Mouse (Mus musculus) hindbrain, embryonic 15.5 days (tissue): ENCODE measurements around the gene Sppl2b. TPM values are rescaled to one million over a fixed set of nuclear protein-coding genes. Genes with fewer than 3 reads are reported as not detected.
"Not testable (repeated sequence)": the region's sequence is repeated elsewhere in the genome, so short reads cannot be mapped to it uniquely, and the experiment has no call there.

Source experiments
- ATAC-seq: fragments of 200-750 bp; cut with Nextera tagmentation; 2 replicates; pipeline ENCODE4 v1.8.0; 2017; ENCODE audit warnings: low read depth, moderate number of reproducible peaks, moderate TSS enrichment; ENCODE audit not compliant: low FRiP score
- H3K27ac ChIP-seq: fragments of 300-500 bp; sonication (generic); replicated peaks from 2 replicates; pipeline ENCODE4 v1.5.1; 2015; ENCODE audit warnings: mild to moderate bottlenecking, inconsistent platforms
- H3K27me3 ChIP-seq: fragments of 300-500 bp; sonication (generic); 2 replicates; pipeline ENCODE4 v1.6.1; 2015; ENCODE audit warnings: control low read depth, inconsistent platforms
- H3K36me3 ChIP-seq: fragments of 300-500 bp; sonication (generic); 2 replicates; pipeline ENCODE4 v1.6.1; 2015; ENCODE audit warnings: control low read depth, inconsistent platforms
- H3K4me1 ChIP-seq: fragments of 300-500 bp; sonication (generic); replicated peaks from 2 replicates; pipeline ENCODE4 v1.6.1; 2015; ENCODE audit warnings: control low read depth, inconsistent platforms
- H3K4me2 ChIP-seq: fragments of 300-500 bp; sonication (generic); 2 replicates; pipeline ENCODE4 v1.6.1; 2015; ENCODE audit warnings: moderate library complexity, mild to moderate bottlenecking, inconsistent platforms
- H3K4me3 ChIP-seq: fragments of 300-500 bp; sonication (generic); 2 replicates; pipeline ENCODE4 v1.5.1; 2015; ENCODE audit warnings: mild to moderate bottlenecking, inconsistent platforms
- H3K9ac ChIP-seq: fragments of 300-500 bp; sonication (generic); 2 replicates; pipeline ENCODE4 v1.6.1; 2015; ENCODE audit warnings: inconsistent platforms
- H3K9me3 ChIP-seq: fragments of 300-500 bp; sonication (generic); 2 replicates; pipeline ENCODE4 v1.6.1; 2016; ENCODE audit warnings: control low read depth, inconsistent platforms
- WGBS: fragments of 180-500 bp; shearing (Covaris S2); methylation state at CpG from one replicate; pipeline ENCODE4 v1.1.7; 2015; 5-methylcytosine and 5-hydroxymethylcytosine counted together
- polyA plus RNA-seq: library from polyadenylated mRNA; unstranded; fragments of >200 nt; fragmentation: Nextera tagmentation; extraction: Ambion mirVana; gene quantifications from 2 replicates; pipeline ENCODE4 v1.2.1, GENCODE M21; 2015

Sppl2b gene
- polyA plus RNA-seq, 1 experiment from 2014 or later, result 87.4 TPM

DNA sequence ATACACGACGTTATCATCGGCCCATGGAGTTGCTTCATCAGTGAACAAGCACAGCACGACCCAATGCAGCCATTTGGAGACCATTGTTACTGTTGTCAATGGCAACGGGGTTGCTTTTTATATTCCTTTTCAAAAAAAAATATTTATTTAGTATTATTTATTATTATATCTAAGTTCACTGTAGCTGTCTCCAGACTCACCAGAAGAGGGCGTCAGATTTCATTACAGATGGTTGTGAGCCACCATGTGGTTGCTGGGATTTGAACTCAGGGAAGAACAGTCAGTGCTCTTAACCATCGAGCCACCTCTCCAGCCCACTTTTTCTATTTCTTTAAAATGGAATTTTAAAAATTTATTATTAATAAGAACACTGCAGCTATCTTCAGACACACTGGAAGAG is 40.3 kb upstream of the Sppl2b start:
- ATAC-seq, result no peak
- WGBS, result 59% methylated on average over 7 of the region's 7 CpGs
- Histone ChIP-seq H3K36me3 (no peaks in the 10 kb centered on the region), H3K4me3 (no peak overlapping the region), H3K4me2 (no peak overlapping the region), H3K9ac (no peak overlapping the region), H3K27ac (no peak overlapping the region), H3K9me3 (no peaks in the 10 kb centered on the region), H3K27me3 (peaks cover 13% of the 10 kb centered on the region), H3K4me1 (peaks cover 6% of the 10 kb centered on the region; the same call in 1 of the 2 replicates)

DNA sequence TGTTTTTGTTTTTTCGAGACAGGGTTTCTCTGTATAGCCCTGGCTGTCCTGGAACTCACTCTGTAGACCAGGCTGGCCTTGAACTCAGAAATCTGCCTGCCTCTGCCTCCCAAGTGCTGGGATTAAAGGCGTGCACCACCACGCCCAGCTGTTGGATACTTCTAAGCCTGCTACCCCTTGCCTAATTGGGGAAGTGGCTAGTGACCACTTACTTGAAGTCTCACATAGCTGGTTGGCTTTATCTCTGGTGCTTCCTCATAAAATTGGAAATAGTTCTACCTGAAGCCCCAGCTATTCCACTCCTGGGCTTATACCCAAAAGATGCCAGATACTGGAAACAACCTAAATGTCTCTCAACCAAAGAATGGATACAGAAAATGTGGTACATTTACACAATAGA is 38.8 kb upstream of the Sppl2b start:
- H3K27me3 ChIP-seq, H3K36me3 ChIP-seq, ATAC-seq, H3K9ac ChIP-seq, H3K27ac ChIP-seq, H3K4me2 ChIP-seq, H3K4me3 ChIP-seq, H3K4me1 ChIP-seq, H3K9me3 ChIP-seq: not testable (repeated sequence)
- 87% methylated on average over 3 of the region's 3 CpGs for WGBS

DNA sequence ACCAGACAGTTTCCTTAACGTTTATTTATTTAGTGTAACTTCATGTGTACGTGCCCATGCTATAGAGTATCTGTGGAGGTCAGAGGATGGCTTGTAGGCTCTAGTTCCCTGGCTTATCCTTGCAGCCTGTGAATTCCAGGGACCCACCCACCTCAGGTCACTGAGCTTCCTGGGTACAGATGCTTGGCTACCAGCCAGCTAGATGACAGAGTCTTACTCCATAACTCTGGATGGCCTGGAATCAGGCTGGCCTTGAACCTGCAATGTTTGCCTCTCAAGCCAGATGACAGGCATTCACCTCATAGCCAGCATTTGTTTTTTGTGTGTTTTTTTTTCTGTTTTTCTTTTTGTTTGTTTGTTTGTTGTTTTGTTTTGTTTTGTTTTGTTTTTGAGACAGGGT is 37.9 kb upstream of the Sppl2b start:
- no peaks in the 10 kb centered on the region for H3K4me1 ChIP-seq

DNA sequence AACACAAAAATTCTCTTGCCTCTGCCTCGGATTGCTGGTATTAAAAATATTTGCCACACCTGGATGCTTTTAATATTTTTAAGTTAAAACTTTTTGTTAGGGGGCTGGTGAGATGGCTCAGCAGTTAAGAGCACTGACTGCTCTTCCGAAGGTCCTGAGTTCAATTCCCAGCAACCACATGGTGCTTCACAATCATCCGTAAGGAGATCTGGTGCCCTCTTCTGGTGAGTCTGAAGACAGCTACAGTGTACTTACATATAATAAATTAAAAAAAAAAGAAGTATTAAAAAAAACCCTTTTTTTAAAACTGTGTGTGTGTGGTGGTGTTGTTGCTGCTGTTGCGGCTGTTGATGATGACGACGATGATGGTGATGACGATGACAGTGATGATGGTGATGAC is 37.1 kb upstream of the Sppl2b start:
- not testable (repeated sequence) for H3K9ac ChIP-seq, H3K27me3 ChIP-seq, H3K4me3 ChIP-seq, H3K4me1 ChIP-seq, H3K36me3 ChIP-seq, H3K4me2 ChIP-seq, H3K9me3 ChIP-seq, ATAC-seq, H3K27ac ChIP-seq
- WGBS, result 81% methylated on average over 7 of the region's 7 CpGs

More for the DNA sequence above, 37.9 kb upstream of the Sppl2b start:
- H3K4me2 ChIP-seq, result no peak overlapping the region
- no peaks in the 10 kb centered on the region for H3K27me3 ChIP-seq
- no peaks in the 10 kb centered on the region for H3K36me3 ChIP-seq
- no peak overlapping the region for H3K4me3 ChIP-seq
- WGBS, result 69% methylated on average over 2 of the region's 2 CpGs
- H3K9me3 ChIP-seq, result no peaks in the 10 kb centered on the region
- ATAC-seq, result no peak
- H3K9ac ChIP-seq, result no peak overlapping the region
- H3K27ac ChIP-seq, result no peak overlapping the region

DNA sequence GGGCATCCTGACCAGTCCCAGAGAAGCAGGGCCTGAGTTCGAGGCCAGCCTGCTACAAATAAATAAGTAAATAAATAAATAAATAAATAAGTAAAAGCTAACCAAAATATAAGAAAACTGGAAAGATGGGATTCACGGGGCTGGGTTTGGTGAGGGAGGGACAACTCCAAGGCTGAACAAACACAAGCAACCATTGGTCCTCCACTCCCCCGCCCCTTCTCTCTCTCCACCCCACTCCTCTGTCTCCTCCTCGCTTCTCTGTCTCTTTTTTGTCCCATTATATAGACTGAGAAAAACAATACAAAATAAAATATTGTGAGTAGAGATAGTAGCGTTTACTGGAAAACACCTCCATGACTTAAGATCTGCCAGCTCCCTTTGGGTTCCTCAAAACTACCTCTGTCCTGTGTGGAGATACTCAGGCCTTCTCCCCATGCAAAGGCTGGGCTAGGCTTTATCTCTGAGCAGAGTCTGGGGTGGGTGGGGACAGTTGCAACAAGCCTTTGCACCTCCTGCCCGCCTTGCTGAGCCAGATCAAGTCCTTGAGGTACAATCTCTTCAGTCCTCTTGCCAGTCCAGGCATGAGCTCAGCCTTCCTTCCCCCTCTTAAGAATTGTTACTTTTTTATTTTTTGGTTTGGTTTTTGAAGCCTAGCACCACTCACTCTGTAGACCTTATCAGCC is 36.3 kb upstream of the Sppl2b start:
- Histone ChIP-seq H3K4me2 (no peak overlapping the region), H3K4me3 (no peak overlapping the region), H3K9ac (no peak overlapping the region), H3K9me3 (no peaks in the 10 kb centered on the region), H3K4me1 (no peaks in the 10 kb centered on the region), H3K27me3 (no peaks in the 10 kb centered on the region), H3K27ac (no peak overlapping the region), H3K36me3 (no peaks in the 10 kb centered on the region)
- no peak for ATAC-seq
- 53% methylated on average over 6 of the region's 6 CpGs for WGBS

DNA sequence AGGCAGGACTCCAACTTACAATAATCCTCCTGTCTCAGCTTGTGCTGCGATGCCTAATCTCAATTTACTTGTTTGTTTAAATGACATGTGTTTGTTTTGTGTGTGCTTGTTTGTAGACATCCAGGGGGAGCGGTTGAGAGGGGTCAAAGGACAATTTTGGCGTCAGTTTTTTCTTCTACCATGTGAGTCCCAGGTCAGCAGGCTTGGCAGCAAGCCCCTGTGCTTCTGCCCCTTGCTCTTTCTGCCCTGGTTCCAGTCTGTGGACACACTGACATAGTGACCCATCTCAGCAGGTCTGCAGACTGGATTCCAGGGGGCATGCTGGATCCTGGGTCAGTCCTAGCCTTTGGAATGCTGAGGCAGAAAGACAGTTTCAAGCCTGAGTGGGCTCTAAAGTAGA is 35.7 kb upstream of the Sppl2b start:
- Histone ChIP-seq H3K27me3 (no peaks in the 10 kb centered on the region), H3K4me2 (no peak overlapping the region), H3K27ac (no peak overlapping the region), H3K9ac (no peak overlapping the region), H3K36me3 (no peaks in the 10 kb centered on the region), H3K4me1 (no peaks in the 10 kb centered on the region), H3K4me3 (no peak overlapping the region), H3K9me3 (no peaks in the 10 kb centered on the region)
- 57% methylated on average over 3 of the region's 3 CpGs for WGBS
- ATAC-seq, result no peak

DNA sequence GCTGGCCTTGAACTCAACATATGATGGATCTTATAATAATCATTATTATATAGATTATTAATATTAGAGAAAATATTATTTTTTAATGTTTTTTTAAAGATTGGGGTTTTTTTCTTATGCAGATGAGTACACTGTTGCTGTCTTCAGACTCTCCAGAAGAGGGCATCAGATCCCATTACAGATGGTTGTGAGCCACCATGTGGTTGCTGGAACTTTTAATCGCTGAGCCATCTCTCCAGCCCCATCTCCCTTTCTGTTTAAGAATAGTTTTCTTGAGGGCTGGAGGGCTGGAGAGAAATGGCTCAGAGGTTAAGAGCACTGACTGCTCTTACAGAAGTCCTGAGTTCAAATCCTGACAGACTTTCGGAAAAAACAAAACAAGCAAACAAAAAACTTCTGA is 33.1 kb upstream of the Sppl2b start:
- no peak overlapping the region for H3K4me3 ChIP-seq

DNA sequence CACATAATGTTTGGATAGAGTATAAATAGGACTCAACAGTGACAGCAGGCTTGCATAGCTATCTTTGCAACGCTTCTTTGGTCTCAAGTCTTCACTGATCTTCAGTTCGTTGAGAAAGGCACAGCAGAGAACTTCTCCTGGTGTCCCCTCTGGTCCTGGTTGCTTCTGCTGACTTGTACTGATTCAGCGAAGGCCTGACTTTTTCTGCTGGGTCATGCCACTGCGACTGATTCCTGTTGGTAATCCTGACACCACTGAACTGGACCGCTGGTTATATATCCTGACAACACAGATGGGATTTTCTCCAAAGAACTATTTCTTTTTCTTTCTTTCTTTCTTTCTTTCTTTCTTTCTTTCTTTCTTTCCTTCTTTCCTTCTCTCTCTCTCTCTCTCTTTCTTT is 32.5 kb upstream of the Sppl2b start:
- H3K4me2 ChIP-seq, result no peak overlapping the region
- no peak for ATAC-seq
- no peaks in the 10 kb centered on the region for H3K9me3 ChIP-seq
- no peaks in the 10 kb centered on the region for H3K27me3 ChIP-seq
- H3K36me3 ChIP-seq, result no peaks in the 10 kb centered on the region
- H3K4me1 ChIP-seq, result peaks cover 2% of the 10 kb centered on the region
- WGBS, result 91% methylated on average over 5 of the region's 5 CpGs
- H3K4me3 ChIP-seq, result no peak overlapping the region
- no peak overlapping the region for H3K27ac ChIP-seq
- H3K9ac ChIP-seq, result no peak overlapping the region

More for the DNA sequence above, 33.1 kb upstream of the Sppl2b start:
- 43% methylated on average over 2 of the region's 2 CpGs for WGBS
- H3K4me2 ChIP-seq, result no peak overlapping the region
- no peak overlapping the region for H3K27ac ChIP-seq
- H3K36me3 ChIP-seq, result no peaks in the 10 kb centered on the region
- H3K9me3 ChIP-seq, result no peaks in the 10 kb centered on the region
- H3K4me1 ChIP-seq, result no peaks in the 10 kb centered on the region; the same call in 1 of the 2 replicates
- H3K27me3 ChIP-seq, result no peaks in the 10 kb centered on the region
- no peak for ATAC-seq
- H3K9ac ChIP-seq, result no peak overlapping the region

DNA sequence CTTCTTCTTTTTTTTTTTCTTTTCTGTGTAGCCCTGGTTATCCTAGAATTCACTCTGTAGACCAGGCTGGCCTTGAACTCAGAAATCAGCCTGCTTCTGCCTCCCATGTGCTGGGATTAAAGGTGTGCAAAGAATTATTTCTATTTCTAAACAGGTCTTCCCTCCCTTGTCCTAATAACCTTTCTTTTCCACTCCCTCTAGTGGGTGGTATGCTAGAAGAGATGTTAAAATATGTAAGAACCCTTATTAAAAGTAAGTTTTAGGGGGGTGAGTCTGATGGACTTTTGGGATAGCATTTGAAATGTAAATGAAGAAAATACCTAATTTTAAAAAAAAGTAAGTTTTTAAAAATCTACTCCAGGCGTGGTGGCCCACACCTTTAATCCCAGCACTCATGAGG is 31.8 kb upstream of the Sppl2b start:
- WGBS, result 82% methylated on average over 1 of the region's 1 CpGs
- H3K9ac ChIP-seq, result no peak overlapping the region
- H3K36me3 ChIP-seq, result no peaks in the 10 kb centered on the region
- H3K9me3 ChIP-seq, result no peaks in the 10 kb centered on the region
- peaks cover 10% of the 10 kb centered on the region for H3K4me1 ChIP-seq
- ATAC-seq, result no peak
- H3K27me3 ChIP-seq, result no peaks in the 10 kb centered on the region
- no peak overlapping the region for H3K4me2 ChIP-seq
- no peak overlapping the region for H3K4me3 ChIP-seq
- H3K27ac ChIP-seq, result no peak overlapping the region

DNA sequence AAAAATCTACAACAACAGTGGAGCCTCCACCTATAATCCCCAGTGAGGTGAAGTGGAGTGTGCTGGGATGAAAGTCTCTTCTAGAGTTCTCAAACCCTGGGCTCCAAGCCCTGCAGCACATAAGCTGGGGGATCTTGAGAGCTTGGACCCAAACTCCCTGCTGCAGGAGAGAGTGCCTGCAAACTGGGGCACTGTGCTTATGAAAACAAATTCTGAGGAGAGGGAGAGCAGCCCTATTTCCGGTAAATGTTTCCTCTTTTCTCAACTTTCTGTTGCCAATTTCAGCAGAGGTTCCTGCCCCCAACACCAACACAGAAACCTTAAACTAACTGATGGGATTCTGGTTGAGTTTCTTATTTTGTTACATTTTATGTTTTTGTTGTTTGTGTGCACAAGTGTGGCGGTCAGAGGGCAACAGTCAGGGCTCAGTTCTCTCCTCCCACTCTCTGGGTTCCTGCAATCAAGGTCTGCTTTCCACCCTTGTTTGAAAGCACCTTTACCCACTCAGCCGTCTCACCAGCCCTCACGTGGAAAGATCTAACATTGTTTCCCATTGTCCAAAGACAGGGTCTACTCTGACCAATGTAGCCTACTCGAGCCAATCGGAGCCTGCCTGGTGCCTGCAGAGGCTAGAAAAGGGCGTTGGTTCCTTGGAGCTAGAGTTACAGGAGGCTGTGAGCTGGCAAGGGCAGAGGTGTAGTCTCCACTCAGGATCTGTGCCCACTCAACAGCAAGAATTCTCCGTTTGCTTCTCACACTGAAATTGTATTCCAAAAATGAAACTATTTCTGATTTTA is 31.0 kb upstream of the Sppl2b start:
- H3K4me1 ChIP-seq, result peaks cover 14% of the 10 kb centered on the region
- H3K4me3 ChIP-seq, result no peak overlapping the region
- 0 out of 2 replicates have a peak, but pooled peaks cover under 1% of the 10 kb centered on the region for H3K36me3 ChIP-seq
- H3K4me2 ChIP-seq, result no peak overlapping the region
- no peaks in the 10 kb centered on the region for H3K9me3 ChIP-seq
- 73% methylated on average over 8 of the region's 8 CpGs for WGBS
- no peak overlapping the region for H3K9ac ChIP-seq
- H3K27ac ChIP-seq, result no peak overlapping the region
- ATAC-seq, result no peak
- H3K27me3 ChIP-seq, result no peaks in the 10 kb centered on the region

DNA sequence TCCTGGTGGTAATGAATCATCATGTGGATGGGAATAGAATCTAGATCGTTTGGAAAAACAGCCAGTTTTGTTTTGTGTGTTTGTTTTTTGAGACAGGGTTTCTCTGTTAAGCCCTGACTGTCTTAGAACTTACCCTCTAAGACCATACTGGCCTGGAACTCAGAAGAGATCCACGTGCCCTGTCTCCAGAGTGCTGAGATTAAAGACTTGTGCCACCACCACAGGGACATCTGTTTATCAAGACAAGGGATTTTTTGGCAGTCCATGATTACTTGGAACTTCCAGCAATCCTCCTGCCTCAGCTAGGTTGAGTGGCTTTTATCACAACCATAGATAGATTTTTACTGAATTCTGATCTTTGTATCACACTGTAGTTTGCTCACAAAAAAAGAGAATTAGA is 30.2 kb upstream of the Sppl2b start:
- Histone ChIP-seq H3K4me1 (peaks cover 21% of the 10 kb centered on the region), H3K27me3 (no peaks in the 10 kb centered on the region), H3K4me2 (no peak overlapping the region), H3K27ac (no peak overlapping the region), H3K36me3 (peaks cover 8% of the 10 kb centered on the region), H3K9me3 (no peaks in the 10 kb centered on the region), H3K4me3 (no peak overlapping the region), H3K9ac (no peak overlapping the region)
- WGBS, result 81% methylated on average over 2 of the region's 2 CpGs
- no peak for ATAC-seq

DNA sequence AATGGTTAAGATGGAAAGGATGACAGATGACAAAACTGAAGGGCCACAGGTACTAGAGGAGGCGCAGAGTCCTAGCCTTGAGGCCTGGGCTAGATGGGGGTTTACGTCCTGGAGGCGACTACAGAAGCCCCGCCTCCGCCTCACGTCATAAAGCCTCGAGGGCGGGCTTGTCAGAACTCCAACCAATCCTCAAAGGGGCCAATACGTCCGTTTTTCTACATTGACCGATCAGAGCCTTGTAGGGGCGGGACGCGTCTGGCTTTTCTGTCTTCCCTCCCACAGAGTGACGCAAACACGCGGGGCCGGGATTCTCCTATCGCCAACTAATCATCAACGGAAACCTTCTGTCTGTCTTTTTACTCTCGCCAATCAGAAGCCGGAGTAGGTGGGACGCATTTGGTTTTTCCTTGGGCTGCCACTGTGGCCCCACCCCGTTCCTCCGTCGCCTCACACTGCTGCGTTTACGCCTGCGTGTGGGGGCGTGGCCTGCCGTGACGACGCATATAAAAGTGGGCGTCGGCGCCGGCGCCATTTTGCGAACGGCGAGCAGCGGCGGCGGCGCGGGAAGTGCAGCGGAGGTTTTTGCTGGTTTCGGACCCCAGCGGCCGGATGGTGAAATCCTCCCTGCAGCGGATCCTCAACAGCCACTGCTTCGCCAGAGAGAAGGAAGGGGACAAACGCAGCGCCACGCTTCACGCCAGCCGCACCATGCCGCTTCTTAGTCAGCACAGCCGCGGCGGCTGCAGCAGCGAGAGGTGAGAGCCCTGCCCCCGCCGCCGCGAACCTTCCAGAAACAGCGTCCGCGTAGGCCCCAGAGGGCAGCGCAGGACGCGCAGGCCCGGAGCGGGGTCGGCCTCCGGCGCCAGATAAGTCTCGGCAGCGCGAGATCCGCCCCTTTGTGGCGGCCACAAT is 28.7 kb upstream of the Sppl2b start, which contains the start of gene Oaz1:
Gene Oaz1, plus strand, starts transcription at position 506 of the 912 bp plus-strand sequence.
- no peaks in the 10 kb centered on the region for H3K9me3 ChIP-seq
- ATAC-seq, result peak; percentile 98
- WGBS, result under 1% methylated on average over 81 of the region's 82 CpGs
- H3K27ac ChIP-seq, result peak within 1 kb of the TSS; percentile 93
- H3K9ac ChIP-seq, result peak within 1 kb of the TSS; percentile 93
- H3K36me3 ChIP-seq, result peaks cover 19% of the 10 kb centered on the region
- peak within 1 kb of the TSS; percentile 95 for H3K4me2 ChIP-seq
- H3K4me3 ChIP-seq, result peak within 1 kb of the TSS; percentile 85
- H3K27me3 ChIP-seq, result no peaks in the 10 kb centered on the region
- peaks cover 25% of the 10 kb centered on the region for H3K4me1 ChIP-seq
